Mouse (Mus musculus) embryo, embryonic 9.5 days (tissue): ENCODE data around the gene Mtcl1.

ENCODE experiments used
- DNase-seq: peaks from one replicate; pipeline ENCODE4 v3.0.0-alpha.2; 2017; ENCODE audit errors: extremely low spot score

Gene Mtcl1

GRCm38 (mm10) chr17:66449460-66450341 is at the start of gene Mtcl1:
Mtcl1 (minus strand) TSS chr17:66449750.
- DNase-seq: peak; percentile 84

GRCm38 (mm10) chr17:66498598-66498997 is 49.0 kb upstream of the Mtcl1 start:
- DNase-seq: no peak

GRCm38 (mm10) chr17:66496589-66496988 is 47.0 kb upstream of the Mtcl1 start:
- no peak for DNase-seq

GRCm38 (mm10) chr17:66490022-66490601 is 40.6 kb upstream of the Mtcl1 start:
- peak; percentile 55 for DNase-seq

- no peak for DNase-seq
Measured at GRCm38 (mm10) chr17:66486576-66486975, 37.0 kb upstream of the Mtcl1 start.

- DNase-seq: peak; percentile 79
Measured at GRCm38 (mm10) chr17:66485742-66486141, 36.2 kb upstream of the Mtcl1 start.

GRCm38 (mm10) chr17:66484965-66485364 is 35.4 kb upstream of the Mtcl1 start:
- DNase-seq: no peak

GRCm38 (mm10) chr17:66483651-66484454 is 34.3 kb upstream of the Mtcl1 start:
- DNase-seq: no peak

GRCm38 (mm10) chr17:66481295-66481694 is 31.7 kb upstream of the Mtcl1 start:
- no peak for DNase-seq

- no peak for DNase-seq
Measured at GRCm38 (mm10) chr17:66480491-66481278, 31.1 kb upstream of the Mtcl1 start.

GRCm38 (mm10) chr17:66479813-66480490 is 30.4 kb upstream of the Mtcl1 start:
- peak; percentile 70 for DNase-seq

- DNase-seq: peak; percentile 55
Measured at GRCm38 (mm10) chr17:66479311-66479710, 29.8 kb upstream of the Mtcl1 start.

- DNase-seq: no peak
Measured at GRCm38 (mm10) chr17:66473205-66473604, 23.7 kb upstream of the Mtcl1 start.

GRCm38 (mm10) chr17:66471775-66472174 is 22.2 kb upstream of the Mtcl1 start:
- no peak for DNase-seq

GRCm38 (mm10) chr17:66471252-66471651 is 21.7 kb upstream of the Mtcl1 start:
- DNase-seq: no peak

- DNase-seq: no peak
Measured at GRCm38 (mm10) chr17:66470020-66470419, 20.5 kb upstream of the Mtcl1 start.

- no peak for DNase-seq
Measured at GRCm38 (mm10) chr17:66457278-66457677, 7.7 kb upstream of the Mtcl1 start.

- peak; percentile 84 for DNase-seq
Measured at GRCm38 (mm10) chr17:66451143-66451542, 1.6 kb upstream of the Mtcl1 start.

- DNase-seq: no peak
Measured at GRCm38 (mm10) chr17:66450526-66451070, 1.0 kb upstream of the Mtcl1 start.
